Mouse (Mus musculus) testis, adult 2 months (tissue): ENCODE results near the gene Arpc1a. TPM values are rescaled to one million over a fixed set of nuclear protein-coding genes. Genes with fewer than 3 reads are reported as not detected.
"Not testable (repeated sequence)": the region's sequence is repeated elsewhere in the genome, so short reads cannot be mapped to it uniquely, and the experiment has no call there.

Source experiments
- H3K27ac ChIP-seq: fragments of 200-500 bp; 2 replicates; pipeline ENCODE4 v1.5.1; 2012; ENCODE audit warnings: low read depth, low read length; ENCODE audit not compliant: control insufficient read depth, insufficient read depth
- H3K27me3 ChIP-seq: fragments of 200-500 bp; 2 replicates; pipeline ENCODE4 v1.6.1; 2012; ENCODE audit warnings: mild to moderate bottlenecking, low read length, moderate library complexity; ENCODE audit not compliant: control insufficient read depth, insufficient read depth
- H3K36me3 ChIP-seq: fragments of 200-500 bp; 2 replicates; pipeline ENCODE4 v1.6.1; 2012; ENCODE audit warnings: mild to moderate bottlenecking, low read length; ENCODE audit not compliant: control insufficient read depth, insufficient read depth
- H3K4me1 ChIP-seq: fragments of 200-500 bp; 2 replicates; pipeline ENCODE4 v1.6.1; 2012; ENCODE audit warnings: low read length; ENCODE audit not compliant: control insufficient read depth, insufficient read depth
- H3K4me3 ChIP-seq: fragments of 200-500 bp; 2 replicates; pipeline ENCODE4 v1.5.1; 2012; ENCODE audit warnings: low read depth, mild to moderate bottlenecking, low read length, moderate library complexity, mixed read lengths; ENCODE audit not compliant: control insufficient read depth
- CTCF ChIP-seq: fragments of 200-500 bp; IDR thresholded peaks from 2 replicates; pipeline ENCODE4 v1.5.1; 2012; ENCODE audit warnings: low read depth, mild to moderate bottlenecking, inconsistent platforms, low read length, moderate library complexity; ENCODE audit not compliant: control insufficient read depth, insufficient read depth, insufficient replicate concordance
- POLR2A ChIP-seq: fragments of 200-500 bp; IDR thresholded peaks from 2 replicates; pipeline ENCODE4 v1.6.1; 2012; ENCODE audit warnings: low read depth, mild to moderate bottlenecking, inconsistent platforms, low read length, moderate library complexity; ENCODE audit not compliant: control insufficient read depth
- polyA plus RNA-seq: library from polyadenylated mRNA; depleted of rRNA; stranded (reverse); fragments of >200 nt; gene quantifications from 2 replicates; pipeline ENCODE4 v1.2.3, GENCODE M21; 2012

Arpc1a gene
- polyA plus RNA-seq, 1 experiment: 147 TPM

DNA sequence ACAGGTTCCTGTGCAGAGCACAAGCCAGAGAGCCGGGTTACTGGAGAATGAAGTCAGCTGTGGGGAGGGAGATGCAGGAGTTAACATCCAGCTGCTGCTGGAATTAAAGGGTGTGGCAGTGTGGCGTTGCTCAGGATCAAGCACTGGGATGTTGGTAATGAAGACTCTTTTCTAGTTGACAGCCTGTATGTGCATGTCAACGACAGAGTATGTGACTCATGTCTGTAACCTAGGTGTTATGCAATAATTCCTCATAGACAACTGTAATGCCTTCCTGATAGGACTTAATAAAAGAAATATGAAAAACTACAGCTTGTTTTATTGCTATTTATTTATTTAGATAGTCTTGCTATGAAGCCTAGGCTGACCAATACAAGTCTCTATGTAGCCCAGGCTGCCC lies 14.8 kb upstream of the Arpc1a start:
- TF ChIP-seq CTCF: no peak
- no peak for TF ChIP-seq POLR2A
- Histone ChIP-seq H3K27ac (no peak overlapping the region), H3K36me3 (no peaks in the 10 kb centered on the region), H3K27me3 (no peaks in the 10 kb centered on the region), H3K4me1 (no peaks in the 10 kb centered on the region), H3K4me3 (no peak overlapping the region)

- no peak overlapping the region for H3K27ac ChIP-seq
- no peaks in the 10 kb centered on the region for H3K36me3 ChIP-seq
- H3K27me3 ChIP-seq: no peaks in the 10 kb centered on the region
- H3K4me1 ChIP-seq: no peaks in the 10 kb centered on the region
- H3K4me3 ChIP-seq: no peak overlapping the region
- no peak for TF ChIP-seq POLR2A
- TF ChIP-seq CTCF: peak; percentile 69; the same call in 1 of the 2 replicates
Measured at GRCm38 (mm10) chr5:145069707-145070106, 13.9 kb upstream of the Arpc1a start.

DNA sequence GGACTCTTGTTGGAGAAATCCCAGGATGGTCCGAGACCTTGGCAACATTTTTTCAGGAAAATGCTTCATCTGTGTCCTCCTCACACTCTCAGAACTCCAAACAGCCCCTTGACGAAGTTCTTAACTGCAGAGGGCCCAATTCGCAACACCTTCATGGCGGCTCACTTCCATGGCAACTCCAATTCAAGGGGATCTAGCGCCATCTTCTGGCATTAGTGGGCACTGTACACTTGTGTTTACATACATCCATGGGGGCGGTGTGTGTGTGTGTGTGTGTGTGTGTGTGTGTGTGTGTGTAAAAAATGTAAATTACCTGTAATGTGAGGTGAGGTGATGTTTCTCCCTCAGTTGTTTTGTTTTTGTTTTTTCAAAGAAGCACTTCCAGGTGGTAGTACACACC lies 12.3 kb upstream of the Arpc1a start:
- Histone ChIP-seq H3K27ac (no peak overlapping the region), H3K4me3 (peak overlapping the region; percentile 50), H3K27me3 (no peaks in the 10 kb centered on the region), H3K36me3 (no peaks in the 10 kb centered on the region), H3K4me1 (no peaks in the 10 kb centered on the region)
- TF ChIP-seq CTCF: peak; percentile 67; the same call in 1 of the 2 replicates
- TF ChIP-seq POLR2A: no peak

DNA sequence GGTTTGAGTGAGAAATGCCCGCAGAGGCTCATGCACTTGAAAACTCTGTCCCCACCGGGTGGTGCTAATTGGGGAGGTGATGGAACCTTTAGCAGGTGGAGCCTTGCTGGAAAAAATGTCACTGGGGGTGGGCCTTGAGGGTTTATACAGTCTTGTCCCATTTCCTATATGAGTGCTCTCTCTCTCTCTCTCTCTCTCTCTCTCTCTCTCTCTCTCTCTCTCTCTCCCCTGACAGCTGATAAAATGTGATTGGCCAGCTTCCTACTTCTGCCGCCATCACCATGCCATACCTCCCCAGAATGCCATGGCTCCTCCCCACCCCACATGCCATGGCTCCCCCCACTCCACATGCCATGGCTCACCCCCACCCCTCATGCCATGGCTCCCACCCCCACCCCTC lies 8.5 kb upstream of the Arpc1a start:
- H3K4me1 ChIP-seq: no peaks in the 10 kb centered on the region
- TF ChIP-seq POLR2A (no peak), CTCF (no peak)
- no peak overlapping the region for H3K4me3 ChIP-seq
- H3K36me3 ChIP-seq: no peaks in the 10 kb centered on the region
- no peak overlapping the region for H3K27ac ChIP-seq
- no peaks in the 10 kb centered on the region for H3K27me3 ChIP-seq

DNA sequence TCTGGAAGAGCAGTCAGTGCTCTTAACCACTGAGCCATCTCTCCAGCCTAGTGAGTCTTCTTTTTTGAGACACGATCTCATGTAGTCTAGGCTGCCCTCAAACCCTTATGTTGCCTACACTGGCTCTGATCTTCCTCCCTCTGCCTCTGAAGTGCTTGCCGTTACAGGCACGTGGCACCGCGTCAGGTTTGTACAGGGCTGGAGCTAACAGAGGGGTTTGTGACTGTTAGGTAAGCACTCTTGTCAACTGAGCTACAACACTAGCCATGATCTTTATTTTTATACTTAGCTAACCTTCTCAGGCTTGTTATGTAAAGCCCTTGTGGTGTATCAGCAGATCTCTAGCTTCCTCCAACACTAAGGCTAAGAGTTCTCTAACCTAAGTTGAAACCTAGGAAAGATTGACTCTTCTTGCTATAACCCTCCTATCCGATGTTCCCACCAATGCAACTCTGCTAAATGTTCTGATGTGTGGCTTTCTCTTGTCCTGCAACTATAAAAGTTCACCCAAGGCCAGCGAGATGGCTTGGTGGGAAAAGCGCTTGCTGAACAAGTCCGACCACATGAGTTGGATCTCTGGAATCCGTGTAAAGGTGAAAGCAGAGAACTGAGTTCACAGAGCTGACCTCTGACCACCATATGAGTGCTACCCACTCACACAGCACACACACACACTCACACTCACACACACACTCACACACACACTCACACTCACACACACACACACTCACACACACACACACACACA lies 1.6 kb upstream of the Arpc1a start:
- peaks cover 3% of the 10 kb centered on the region for H3K4me1 ChIP-seq
- no peak for TF ChIP-seq POLR2A
- TF ChIP-seq CTCF: no peak

DNA sequence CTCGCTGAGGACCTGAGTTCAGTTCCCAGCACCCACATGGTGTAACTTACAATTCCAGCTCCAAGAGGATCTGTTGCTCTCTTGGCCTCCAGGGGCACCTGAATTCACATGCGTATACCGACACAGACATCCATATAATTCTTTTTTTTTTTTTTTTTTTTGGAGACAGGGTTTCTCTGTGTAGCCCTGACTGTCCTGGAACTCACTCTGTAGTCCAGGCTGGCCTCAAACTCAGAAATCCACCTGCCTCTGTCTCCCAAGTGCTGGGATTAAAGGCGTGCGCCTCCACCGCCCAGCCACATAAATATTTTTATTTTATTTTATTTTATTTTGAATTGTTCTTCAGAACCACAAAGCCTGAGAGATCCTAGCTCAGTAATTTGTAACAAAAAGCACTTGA lies 429 bp upstream of the Arpc1a start:
- Histone ChIP-seq H3K4me3 (peak overlapping the region; percentile 99), H3K27ac (peak overlapping the region; percentile 96)
- not testable (repeated sequence) for H3K4me1 ChIP-seq, H3K27me3 ChIP-seq, H3K36me3 ChIP-seq

More for the DNA sequence above, 1.6 kb upstream of the Arpc1a start:
- Histone ChIP-seq H3K36me3 (no peaks in the 10 kb centered on the region), H3K4me3 (no peak overlapping the region; the same call in 1 of the 2 replicates), H3K27ac (no peak overlapping the region), H3K27me3 (no peaks in the 10 kb centered on the region)

GRCm38 (mm10) chr5:145084822-145085221 lies 1.2 kb downstream of the Arpc1a start:
- Histone ChIP-seq H3K27ac (peak overlapping the region; percentile 6; the same call in 1 of the 2 replicates), H3K36me3 (no peaks in the 10 kb centered on the region), H3K4me1 (peaks cover 5% of the 10 kb centered on the region), H3K4me3 (peak overlapping the region; percentile 99; the same call in 1 of the 2 replicates), H3K27me3 (no peaks in the 10 kb centered on the region)
- no peak for TF ChIP-seq CTCF
- TF ChIP-seq POLR2A: no peak

- Histone ChIP-seq H3K36me3 (peaks cover 3% of the 10 kb centered on the region), H3K27me3 (no peaks in the 10 kb centered on the region), H3K4me1 (peaks cover 5% of the 10 kb centered on the region), H3K27ac (no peak overlapping the region), H3K4me3 (no peak overlapping the region)
- TF ChIP-seq CTCF (no peak), POLR2A (no peak)
Measured at GRCm38 (mm10) chr5:145088186-145088585, 4.6 kb downstream of the Arpc1a start.
